Mouse (Mus musculus) thymus, adult 18-20 months (tissue): ENCODE data around the gene Mink1.
"Not testable (repeated sequence)": the region's sequence is repeated elsewhere in the genome, so short reads cannot be mapped to it uniquely, and the experiment has no call there.

ENCODE experiments used
- DNase-seq, 2 experiments: peaks; one replicate each; pipeline ENCODE4 v3.0.0; 2022; ENCODE audit warnings: mixed read lengths in 2 of 2

Mink1 gene

DNA sequence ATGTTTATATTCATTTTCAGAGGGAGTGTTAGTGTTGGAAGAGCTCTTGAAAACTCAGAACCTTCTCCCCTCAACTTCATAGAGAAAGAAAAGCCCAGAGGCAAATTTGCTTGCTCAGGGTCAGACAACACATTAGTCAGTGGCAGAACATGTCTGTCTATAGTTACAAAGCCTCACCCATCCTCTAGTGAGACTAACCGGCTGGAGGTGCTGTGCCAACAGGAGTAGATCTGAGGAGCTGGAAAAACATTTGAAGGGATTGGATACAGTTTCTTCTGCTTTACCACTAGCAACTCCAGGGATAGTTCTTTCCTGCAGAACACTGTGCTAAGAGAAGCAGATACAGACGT lies 769 bp upstream of the Mink1 start:
- DNase-seq, result no peak

DNA sequence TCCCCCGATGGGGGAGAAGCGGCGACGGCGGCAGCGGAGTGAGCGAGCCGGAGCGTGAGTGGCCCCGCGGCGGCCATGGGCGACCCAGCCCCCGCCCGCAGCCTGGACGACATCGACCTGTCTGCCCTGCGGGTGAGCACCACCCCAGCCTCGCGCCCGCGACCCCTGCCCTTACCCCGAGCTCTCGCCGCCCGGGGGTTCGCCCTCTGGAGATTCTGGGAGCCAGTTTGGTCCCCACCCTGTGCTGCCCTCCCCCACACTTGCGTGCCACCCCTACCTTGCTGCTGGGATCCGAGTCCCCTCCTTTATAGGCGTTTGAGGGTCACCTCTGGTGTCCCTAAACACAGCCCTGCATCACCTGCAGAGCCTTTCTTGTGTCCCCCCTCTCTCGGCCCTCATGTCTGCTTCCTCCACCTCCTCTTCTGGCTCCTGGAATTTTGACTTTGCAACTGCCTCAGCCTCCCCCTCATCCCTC lies 351 bp downstream of the Mink1 start:
- no peak for DNase-seq

DNA sequence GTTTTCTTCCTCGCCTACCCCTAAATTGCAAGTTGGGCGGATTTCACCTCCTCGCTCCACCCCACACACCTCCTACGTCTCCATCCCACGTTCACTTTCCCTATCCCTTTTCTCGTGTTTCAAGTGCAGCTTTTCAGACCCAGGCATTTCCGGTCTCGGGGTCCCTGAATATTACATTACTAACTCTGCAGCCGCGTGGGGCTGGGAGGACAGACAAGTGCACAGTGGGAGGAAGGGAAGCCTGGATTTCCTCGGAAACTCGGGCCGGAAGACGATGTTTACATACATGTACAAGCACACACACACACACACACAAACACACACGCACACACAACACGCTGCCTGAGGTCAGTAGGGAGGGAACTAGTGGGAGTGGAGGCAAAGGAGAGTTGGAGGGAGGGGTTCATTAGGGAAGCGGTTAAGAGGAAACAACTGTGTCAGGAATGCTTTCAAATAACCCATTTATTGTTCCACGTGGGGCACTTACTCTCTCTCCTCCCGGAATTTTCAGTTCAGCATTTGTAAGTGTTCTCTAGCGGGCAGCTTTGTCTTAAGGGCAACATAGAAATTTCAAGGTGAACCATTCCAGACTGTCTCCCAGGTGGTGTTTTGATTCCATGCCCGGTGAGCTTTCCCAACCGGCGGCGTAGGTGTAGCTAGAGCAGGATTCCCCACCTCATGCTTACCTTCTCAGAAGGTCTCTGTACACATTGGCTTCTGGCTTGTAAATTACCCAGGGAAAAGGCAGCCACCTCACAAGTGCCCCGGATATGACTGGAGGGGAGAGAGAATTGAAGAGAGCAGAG lies 992 bp downstream of the Mink1 start:
- DNase-seq, result peak; percentile 28 to 54

DNA sequence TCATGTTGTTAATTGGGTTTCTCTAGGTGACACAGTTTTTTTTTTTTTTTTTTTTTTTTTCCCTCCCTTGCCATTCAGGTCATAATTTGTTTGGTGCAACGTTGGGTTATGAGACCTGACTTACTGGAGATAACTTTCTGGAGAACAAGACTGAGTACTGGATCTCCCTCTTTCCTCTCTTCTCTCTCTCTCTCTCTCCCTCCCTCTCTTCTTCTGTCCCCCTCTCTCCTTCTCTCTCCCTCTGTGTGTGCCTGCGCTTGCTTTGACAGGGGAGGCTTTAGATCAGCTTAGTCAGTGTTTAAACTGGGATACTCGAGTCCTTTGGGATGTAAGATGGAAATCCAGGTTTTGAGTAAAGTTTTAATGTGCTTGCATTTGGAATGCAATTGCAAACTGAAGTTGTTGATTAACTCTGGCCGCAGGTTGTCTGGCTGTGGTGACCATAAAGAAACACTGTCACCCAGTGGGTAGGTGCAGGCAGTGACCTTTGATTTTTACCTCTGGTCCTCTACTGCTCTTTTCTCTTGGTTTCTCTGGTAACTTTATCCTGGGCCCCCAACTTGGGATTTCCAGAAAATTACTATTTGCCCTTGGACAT lies 1.7 kb downstream of the Mink1 start:
- no peak for DNase-seq

DNA sequence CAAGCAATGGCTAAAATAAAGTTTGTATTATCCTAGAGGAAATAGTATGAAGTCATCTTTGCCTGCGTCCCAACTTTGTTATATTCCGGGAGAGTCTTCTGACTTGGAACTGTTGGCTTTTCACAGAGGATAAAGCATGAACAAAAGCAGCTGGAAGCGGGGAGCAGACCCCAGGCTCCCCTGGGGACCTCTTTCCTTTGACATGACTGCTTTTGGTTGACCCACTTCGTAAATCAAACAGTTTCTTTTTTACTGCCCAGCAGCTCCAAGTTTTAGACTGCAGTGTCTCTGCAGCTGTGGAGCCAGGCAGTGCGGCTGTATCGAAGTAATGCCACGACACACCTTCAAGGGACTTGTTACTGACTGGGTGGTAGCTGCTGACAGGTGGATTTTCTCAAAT lies 3.9 kb downstream of the Mink1 start:
- no peak for DNase-seq

DNA sequence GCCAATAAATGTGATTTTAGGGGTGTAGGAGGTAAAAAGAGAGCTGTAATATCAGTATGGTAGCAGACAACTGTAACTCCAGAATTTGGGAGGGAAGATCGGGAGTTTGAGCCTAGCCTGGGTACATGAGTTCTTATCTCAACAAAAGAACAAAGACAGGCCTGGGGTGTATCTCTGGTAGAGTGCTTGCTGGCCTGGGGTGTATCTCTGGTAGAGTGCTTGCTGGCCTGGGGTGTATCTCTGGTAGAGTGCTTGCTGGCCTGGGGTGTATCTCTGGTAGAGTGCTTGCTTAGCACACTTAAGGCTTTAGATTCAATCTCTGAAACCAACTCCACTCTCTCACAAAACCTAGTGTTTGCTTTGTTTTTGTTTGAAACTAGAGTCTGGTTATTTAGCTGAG lies 7.9 kb downstream of the Mink1 start:
- not testable (repeated sequence) for DNase-seq

DNA sequence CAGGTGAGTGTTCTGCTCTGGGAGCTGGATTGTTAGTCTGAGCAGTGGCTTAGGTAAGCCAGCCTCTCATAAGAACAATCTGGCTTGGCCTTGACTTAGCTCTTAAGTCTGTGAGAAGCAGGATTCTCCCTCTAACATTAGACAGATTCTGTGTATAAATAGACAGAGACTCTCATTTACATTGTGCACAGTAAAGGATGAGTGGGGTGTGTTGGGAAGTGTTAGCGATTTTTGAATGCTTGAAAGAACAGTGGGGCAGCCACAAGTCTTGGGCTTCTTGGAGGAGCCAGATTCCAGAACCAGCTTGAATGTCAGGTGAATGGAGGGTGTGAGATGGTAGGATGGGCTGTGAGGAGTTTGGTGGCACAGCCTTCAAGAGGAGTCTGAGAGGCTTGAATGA lies 9.0 kb downstream of the Mink1 start:
- no peak for DNase-seq

DNA sequence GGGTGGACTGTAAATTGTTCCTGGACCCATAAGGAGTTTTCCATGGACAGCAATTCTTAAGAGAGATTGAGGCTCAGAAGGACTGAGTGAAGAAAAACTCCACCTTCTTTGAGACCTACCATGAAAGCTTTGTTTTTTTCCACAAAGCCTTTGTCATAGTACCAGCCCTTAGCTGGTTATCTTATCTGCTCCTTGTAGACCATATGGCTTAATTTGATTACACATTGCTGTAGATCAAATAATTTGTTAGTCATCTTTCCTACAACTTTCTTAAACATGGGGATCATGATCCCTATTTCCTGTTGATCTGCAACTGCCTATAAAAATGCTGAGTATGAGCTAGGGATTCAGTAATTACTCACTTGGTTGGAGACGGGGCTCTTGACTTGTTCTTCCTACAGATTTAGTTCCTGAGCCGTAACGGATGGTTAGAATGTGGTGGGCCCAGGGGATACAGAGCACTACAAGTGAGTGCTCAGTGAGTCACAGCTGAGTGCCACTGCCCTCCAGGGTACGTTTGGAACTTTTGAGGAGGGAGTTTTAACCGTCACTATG lies 9.7 kb downstream of the Mink1 start:
- no peak for DNase-seq

DNA sequence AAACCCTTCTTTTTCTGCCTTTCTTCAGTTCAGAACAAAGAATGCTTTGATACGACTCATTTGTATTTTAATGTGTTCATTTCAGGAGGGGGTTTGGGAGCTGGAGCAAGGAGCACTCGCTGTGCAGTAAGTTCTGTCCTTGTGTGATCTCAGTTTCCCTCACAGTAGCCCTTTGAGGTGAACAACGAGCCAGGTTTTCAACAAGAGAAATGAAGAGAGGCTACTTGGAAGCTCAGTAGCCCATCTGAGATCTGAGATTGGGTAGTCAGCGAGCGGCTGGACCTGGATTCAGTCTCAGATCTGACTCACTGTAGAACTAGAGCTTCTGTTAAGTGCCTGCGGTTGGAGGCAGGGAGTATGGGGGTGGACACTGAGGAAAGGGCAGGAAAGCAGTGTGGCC lies 11.2 kb downstream of the Mink1 start:
- no peak for DNase-seq

DNA sequence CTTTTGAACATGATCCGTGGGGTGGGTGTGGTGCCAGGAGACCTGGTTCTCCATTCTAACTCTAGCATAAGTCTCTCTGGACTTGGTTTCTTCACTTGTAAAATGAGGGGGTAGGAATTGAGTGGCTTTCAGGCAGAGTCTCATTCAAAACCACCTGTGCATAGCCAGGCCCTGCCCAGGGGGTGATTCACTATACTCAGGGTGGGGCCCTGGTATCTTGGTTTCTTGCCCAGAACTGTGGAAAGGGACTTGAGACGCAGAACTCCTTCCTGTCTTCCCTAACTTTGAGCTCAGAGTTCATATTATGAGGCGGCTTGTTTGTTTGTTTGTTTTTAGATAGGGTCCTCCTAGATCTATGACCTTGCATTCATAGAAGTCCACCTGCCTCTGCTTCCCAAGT lies 14.5 kb downstream of the Mink1 start:
- DNase-seq, result no peak

DNA sequence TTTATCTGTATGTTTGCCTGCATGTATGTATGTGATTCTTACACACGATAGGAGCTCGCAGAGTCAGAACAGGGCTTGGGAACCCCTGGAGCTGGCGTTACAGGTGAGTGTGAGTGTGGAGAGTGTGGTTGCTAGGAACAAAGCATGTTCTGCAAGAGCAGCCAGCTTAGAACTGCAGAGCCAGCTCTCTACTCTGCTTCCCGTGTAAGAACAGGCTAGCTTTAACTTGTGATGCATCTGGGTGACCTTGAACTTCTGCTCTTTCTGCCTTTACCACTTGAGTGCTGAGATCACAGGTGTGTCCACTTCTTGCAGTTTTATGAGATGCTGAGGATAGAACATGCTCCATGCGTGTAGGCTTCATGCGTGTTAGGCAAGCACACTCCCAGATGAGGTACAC lies 16.3 kb downstream of the Mink1 start:
- no peak for DNase-seq

DNA sequence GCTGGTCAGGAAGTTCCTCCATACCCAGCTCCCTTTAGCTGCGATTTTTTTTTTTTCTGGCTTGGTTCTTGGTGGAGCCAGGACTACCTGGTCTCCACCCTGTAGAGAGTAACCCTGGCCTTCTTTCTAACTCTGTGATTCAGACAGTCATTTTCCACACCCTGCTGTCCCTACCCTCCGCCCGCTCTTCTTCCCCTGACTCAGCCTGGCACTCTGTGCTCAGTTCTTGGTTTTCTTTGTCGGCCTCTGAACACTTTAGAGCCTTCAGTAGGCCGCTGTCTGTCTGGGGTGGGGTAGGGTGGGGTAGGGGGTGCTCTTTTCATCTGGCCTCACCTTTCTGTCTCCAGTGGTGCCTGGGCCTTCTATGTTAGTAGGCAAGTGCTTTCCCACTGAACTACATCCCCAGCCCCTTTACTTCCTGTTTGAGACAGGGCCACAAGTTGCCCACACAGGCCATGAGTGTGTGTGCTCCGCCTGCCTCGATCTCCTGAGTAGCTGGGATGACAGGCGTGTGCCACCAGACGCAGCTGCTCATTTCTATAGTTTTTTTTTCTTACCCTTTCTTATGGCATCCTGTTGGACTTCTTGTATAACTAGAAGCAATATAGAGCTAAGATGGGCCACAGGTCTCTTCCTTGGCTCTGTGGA lies 17.2 kb downstream of the Mink1 start:
- no peak for DNase-seq

DNA sequence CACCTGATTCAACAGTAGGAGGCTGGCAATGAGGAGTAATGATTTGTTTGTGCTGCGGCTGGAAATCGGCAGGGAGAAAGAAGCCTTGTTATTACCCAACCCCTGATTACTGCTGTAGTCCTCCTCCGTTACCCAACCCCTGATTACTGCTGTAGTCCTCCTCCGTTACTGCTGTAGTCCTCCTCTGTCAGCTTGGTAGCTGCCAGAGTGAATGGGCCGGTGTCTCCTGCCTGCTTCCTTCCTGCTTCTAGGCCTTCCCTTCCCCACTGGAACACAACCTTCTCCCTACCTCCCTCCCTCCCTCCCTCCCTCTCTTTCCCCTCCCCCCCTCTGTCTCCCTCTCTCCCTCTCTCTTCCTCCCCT lies 17.7 kb downstream of the Mink1 start:
- DNase-seq, result no peak

DNA sequence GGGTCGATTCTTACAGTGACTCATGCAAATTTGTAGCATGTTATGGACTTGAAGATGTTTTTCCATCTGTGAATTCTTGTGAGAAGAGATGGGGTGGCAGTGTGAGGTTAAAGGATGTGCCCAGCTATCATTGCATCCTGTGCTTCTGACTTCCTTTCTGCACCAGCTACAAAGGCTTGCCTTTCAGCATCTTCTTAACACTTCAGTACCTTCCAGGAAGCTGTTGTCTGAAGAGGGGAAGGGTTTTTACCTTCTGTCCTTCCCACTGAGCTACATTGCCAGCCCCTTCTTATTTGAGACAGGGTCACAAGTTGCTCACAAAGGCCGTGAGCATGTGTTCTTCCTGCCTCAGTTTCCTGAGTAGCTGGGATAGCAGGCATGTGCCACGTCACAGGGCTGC lies 18.2 kb downstream of the Mink1 start:
- DNase-seq, result no peak

DNA sequence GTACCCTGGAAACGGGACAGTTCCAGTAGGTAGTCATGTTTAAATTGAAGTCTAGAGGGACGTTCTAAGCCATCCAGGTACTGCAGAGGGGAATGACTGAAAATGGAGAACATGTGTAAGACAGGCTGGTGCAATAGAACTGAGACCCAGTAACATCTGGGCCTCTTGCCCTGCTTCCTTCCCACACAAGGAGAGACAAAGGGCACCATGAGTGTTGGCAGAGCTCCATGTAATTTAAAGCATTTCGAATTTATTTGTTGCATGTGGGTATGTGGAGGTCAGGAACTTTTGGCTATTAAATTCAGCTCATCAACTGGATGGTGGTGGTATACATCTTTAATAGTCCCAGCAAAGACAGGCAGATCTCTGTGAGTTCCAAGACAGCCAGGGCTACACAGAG lies 19.5 kb downstream of the Mink1 start:
- no peak for DNase-seq

DNA sequence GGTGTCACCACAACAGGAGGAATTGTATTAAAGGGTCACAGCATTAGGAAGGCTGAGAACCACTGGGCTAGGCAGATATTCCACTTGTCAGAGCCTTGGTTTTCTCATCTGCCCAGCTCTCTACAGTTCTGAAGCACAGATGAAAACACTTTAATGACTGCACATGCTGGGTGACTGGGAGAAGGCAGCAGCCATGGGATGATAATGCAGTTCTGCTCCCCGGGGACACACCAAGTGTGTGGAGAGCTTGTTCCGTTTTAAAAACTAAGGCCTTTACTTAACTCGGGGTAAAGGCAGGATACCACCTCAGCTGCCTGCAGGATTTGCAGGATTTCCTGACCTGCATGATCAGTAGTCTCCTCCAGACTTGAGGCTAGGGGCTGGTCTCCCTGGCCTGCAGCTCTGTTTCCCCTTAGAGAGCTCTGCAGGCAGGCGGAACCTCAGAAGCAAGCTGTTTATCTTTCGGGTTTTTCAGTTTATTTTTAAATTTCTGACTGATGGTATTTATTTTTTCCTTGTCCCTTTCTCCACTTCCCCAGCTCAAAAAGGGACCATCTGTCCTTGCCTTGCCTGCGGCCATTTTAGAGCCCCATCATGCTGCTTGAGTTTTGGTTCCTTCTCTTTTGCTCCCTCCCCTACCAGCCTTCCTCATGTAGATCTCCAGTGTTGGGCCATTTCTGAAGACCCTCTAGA lies 20.5 kb downstream of the Mink1 start:
- no peak for DNase-seq

DNA sequence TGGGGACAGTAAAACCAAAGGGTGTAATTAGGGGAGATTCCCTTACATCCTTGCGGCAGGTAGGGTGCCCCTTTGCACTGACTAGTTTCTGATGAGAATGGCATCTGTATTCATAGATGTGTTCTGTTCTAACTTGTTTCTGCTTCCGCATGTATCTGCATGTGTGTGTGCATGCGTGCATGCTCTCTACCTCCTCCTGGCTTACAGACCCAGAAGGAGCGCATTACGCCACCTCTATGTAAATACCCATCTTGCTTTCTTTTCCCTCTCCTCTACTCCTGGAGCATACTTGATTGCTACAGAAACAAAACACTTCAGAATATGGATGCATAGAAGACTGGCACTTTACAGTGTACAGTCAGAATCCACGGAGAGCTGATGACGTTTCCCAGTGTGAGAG lies 21.1 kb downstream of the Mink1 start:
- no peak for DNase-seq

DNA sequence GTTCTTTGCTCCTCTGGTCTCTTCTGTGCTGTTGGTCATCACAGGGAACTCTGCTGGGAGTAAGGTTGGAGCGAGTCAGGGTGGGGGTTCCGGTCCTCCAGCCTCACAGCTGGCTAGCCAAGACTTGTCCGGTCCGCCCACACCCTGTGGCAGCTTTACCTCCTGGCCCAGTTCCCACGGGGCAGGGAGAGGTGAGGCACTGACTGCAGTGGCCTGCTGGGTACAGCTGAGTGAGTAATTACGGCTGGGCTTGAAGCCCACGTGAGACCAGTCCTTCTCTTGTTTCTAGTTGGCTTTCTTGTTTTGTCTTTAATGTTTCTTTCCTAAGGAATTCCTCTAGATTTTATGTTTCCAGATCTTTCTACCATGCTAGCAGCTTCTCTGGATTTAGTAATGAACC lies 22.8 kb downstream of the Mink1 start:
- DNase-seq, result no peak

DNA sequence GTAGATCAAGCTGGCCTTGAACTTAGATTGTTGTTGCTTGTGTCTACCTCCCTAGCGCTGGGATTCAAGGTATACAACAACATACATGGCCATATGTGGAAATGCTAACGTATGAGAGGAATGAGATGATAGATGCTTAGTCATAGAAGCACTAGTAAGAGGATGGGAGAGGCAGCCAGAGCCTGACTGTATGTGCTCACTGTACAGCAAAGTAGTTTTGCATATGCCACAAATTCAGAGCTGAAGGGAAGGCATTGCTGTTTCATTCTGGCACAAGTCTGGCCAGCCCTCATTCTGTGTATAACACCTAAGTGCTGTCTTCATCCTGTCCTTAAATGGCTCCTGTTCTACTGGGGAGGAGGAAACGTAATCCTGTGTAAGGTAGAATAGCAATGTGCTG lies 23.6 kb downstream of the Mink1 start:
- DNase-seq, result no peak

DNA sequence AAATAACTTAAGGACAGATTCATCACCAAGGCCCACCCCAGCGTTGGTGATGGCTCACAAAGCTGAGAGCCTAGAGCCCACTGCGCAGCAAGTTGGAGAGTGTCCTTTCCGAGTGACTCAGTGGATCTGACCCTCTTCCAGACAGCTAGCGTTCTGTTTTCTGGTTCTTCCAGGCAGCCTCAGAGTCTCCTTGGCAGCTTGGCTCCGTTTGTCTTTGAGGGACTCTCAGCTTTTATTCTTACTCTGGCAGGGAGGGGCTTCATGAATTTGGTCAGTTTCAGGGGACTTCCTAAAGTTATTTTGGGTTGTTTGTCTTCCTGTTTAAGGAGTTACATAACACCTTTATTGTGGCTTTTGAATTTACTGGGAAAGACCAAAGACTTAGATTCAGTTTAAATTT lies 24.3 kb downstream of the Mink1 start:
- DNase-seq, result no peak

DNA sequence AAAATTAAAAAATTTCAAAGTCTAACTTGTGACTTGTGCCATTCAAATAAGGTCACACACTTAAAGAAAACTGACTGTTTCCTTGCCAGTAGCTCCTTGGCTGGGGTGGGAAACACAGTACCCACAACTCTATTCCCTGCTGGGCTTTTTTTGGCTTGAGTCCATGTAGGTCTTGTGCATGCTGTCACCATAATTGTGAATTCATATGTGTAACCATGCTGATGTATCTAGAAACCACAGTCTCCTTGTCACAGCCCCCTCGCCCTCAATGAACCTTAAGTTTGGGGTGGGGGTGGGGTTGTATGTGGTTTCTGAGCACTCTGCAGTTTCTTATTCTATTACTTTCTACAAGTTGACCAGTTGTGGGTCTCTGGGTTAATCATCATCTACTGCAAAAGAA lies 29.1 kb downstream of the Mink1 start:
- DNase-seq, result no peak

DNA sequence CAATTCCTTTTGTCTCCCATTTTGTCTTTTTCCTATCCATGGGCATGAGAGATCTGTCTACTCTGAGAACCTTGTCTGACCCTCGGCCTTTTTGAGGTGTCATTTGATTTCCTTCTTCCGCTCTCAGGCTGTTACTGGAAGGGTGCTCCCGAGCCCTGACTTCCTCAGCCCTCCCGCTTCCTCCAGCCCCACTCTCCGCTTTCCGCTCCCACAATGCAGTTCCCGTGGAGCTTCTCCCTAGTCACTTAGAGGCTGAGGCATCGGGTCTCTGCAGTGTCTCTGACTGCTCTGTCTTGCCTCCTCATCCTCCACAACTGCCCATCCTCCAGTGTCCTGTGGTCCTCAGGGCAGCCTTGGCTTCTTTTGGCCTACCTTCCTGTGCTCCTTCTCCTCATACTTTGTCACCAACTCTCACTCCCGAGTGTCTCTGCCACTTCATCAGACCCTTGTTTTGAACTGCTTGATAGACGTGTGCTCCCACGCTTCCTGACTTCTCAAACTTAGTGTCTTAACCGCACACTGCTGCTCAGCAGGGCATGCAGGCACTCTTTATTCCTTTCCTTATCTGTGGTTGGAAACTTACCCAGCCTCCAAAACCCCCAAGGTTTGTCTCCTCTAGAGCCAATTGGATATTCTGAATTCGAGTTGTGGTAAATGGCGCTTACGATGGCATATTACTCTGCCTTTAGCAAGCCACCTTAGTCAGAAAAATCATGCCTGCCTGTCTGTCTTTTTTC lies 31.7 kb downstream of the Mink1 start:
- no peak for DNase-seq

DNA sequence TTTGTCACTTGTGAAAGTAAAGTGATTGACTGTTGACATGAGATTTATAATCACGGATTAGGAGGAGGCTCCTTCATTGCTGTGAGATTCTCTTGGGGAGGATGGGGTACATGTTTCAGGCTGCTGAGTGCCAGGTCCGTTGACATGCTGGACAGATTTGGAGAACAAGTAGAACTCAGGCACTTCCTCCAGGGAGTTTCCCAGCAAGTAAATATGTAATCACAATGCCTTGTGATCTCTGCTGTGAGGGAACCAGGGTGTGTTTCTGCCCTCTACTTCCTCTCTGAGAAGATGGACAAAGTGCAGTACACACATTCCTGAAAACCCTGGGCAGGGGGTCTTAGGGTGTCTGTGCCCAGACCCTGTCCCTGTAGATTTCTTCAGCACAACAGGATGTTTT lies 33.0 kb downstream of the Mink1 start:
- DNase-seq, result no peak
